In genomic region chr14:34670256-34670655, GRCm38 (mm10) we compare ENCODE assay signal across 26 mouse cellular contexts. TPM values are rescaled to one million over a fixed set of nuclear protein-coding genes. Genes with fewer than 3 reads are reported as not detected.
DNase-seq lines count a peak whose midpoint lies in the region; ATAC-seq lines count a peak whose summit lies in the region.
"Had no signal": no experiment of that assay in that cellular context is flagged by ENCODE, and none has a peak within 500 bp of the region (broad histone marks: within the 10 kb centered on the region; RNA-seq: fewer than 3 reads in every experiment).

No protein-coding gene starts in this region.

- DNase-seq in heart, adult 11 months: peak; percentile 34
- no peak for DNase-seq in heart, postnatal 25 days (ENCODE audit: low spot score)
- peak; percentile 61 for DNase-seq in CD4-positive helper T cell, adult 2 months (ENCODE audit: low read depth, low spot score)
- peak; percentile 60 for DNase-seq in naive thymus-derived CD4-positive, alpha-beta T cell, adult 2 months (ENCODE audit: low read depth)
- DNase-seq in midbrain, embryonic 11.5 days (ENCODE audit: low spot score, missing footprints): no peak
- DNase-seq: adrenal gland, adult 8-10 months; cerebellum, adult 8-10 months; cerebellum, postnatal 25 days; gastrocnemius, postnatal 14 days; heart, postnatal 36 days; kidney, adult 18-20 months; kidney, postnatal 25 days; lung, postnatal 36 days; right cerebral cortex, postnatal 25 days had no signal

- no peak overlapping the region for H3K27ac ChIP-seq in midbrain, embryonic 11.5 days (ENCODE audit: low read depth, low read length)
- H3K27ac ChIP-seq: forebrain, embryonic 13.5 days; heart, embryonic 10.5 days; heart, embryonic 15.5 days; hindbrain, embryonic 12.5 days; hindbrain, postnatal 0 days; kidney, embryonic 15.5 days; limb, embryonic 12.5 days; liver, embryonic 14.5 days; lung, embryonic 15.5 days; midbrain, embryonic 12.5 days had no signal

- no peaks in the 10 kb centered on the region for H3K27me3 ChIP-seq in midbrain, embryonic 11.5 days (ENCODE audit: control insufficient read depth, insufficient read depth, low read length)
- H3K27me3 ChIP-seq: forebrain, embryonic 13.5 days; heart, embryonic 15.5 days; hindbrain, embryonic 12.5 days; kidney, embryonic 15.5 days; lung, embryonic 15.5 days had no signal

- no peak overlapping the region for H3K4me3 ChIP-seq in midbrain, embryonic 11.5 days (ENCODE audit: low read depth, low read length)
- H3K4me3 ChIP-seq: forebrain, embryonic 13.5 days; heart, embryonic 10.5 days; heart, embryonic 15.5 days; hindbrain, embryonic 12.5 days; kidney, embryonic 15.5 days; limb, embryonic 12.5 days; lung, embryonic 15.5 days; midbrain, embryonic 12.5 days had no signal

- H3K36me3 ChIP-seq in midbrain, embryonic 11.5 days (ENCODE audit: control insufficient read depth, insufficient read depth, low read length): no peaks in the 10 kb centered on the region
- H3K36me3 ChIP-seq: heart, embryonic 10.5 days; heart, embryonic 15.5 days; hindbrain, embryonic 12.5 days; kidney, embryonic 15.5 days; limb, embryonic 12.5 days; lung, embryonic 15.5 days; midbrain, embryonic 12.5 days had no signal

- H3K9ac ChIP-seq in midbrain, embryonic 11.5 days (ENCODE audit: low read length): no peak overlapping the region
- H3K9ac ChIP-seq: forebrain, embryonic 13.5 days; heart, embryonic 15.5 days; hindbrain, embryonic 12.5 days; kidney, embryonic 15.5 days; limb, embryonic 12.5 days; liver, embryonic 14.5 days; lung, embryonic 15.5 days; midbrain, embryonic 12.5 days had no signal

- H3K4me1 ChIP-seq in midbrain, embryonic 11.5 days (ENCODE audit: control insufficient read depth, insufficient read depth, low read length): peaks cover 8% of the 10 kb centered on the region

- intact Hi-C loops in heart, postnatal 25 days (cut with DNase I): no loop called here

- 73% methylated on average over 2 of the region's 2 CpGs for WGBS in midbrain, embryonic 11.5 days

- no peak overlapping the region for H3K4me2 ChIP-seq in midbrain, embryonic 11.5 days
- H3K4me2 ChIP-seq: forebrain, embryonic 13.5 days; heart, embryonic 15.5 days; hindbrain, embryonic 12.5 days; kidney, embryonic 15.5 days; limb, embryonic 12.5 days; lung, embryonic 15.5 days; midbrain, embryonic 12.5 days had no signal

- ATAC-seq in activated CD4-positive, CD25-positive, alpha-beta regulatory T cell, adult 4 months: peak; percentile 4
- ATAC-seq in cerebellum, adult (ENCODE audit: insufficient number of reproducible peaks, low FRiP score, low TSS enrichment): no peak
- ATAC-seq in midbrain, embryonic 11.5 days (ENCODE audit: low FRiP score): no peak
- ATAC-seq: forebrain, embryonic 13.5 days; hindbrain, postnatal 0 days had no signal

- no peaks in the 10 kb centered on the region for H3K9me3 ChIP-seq in midbrain, embryonic 11.5 days (ENCODE audit: control insufficient read depth, low read length)
- H3K9me3 ChIP-seq: forebrain, embryonic 13.5 days; heart, embryonic 10.5 days; heart, embryonic 15.5 days; hindbrain, embryonic 12.5 days; kidney, embryonic 15.5 days; limb, embryonic 12.5 days; lung, embryonic 15.5 days; midbrain, embryonic 12.5 days had no signal

RNA-seq across cellular contexts. Expression of gene Wapl, which starts 3.5 kb away (rescaled TPM):
- total RNA-seq in heart, postnatal 25 days (2021): 10 to 100 TPM; 32.8 to 36.0 TPM
- 10 to 100 TPM; 45.6 to 50.6 TPM for polyA plus RNA-seq in activated CD4-positive, CD25-positive, alpha-beta regulatory T cell, adult 4 months (2017; shearing (Covaris generic))
- polyA plus RNA-seq in midbrain, embryonic 11.5 days (2014; fragmentation: Nextera tagmentation; extraction: Ambion mirVana): 36.7 and 38.1 TPM in 2 replicates

Comparison
In these comparisons a context has a peak if more than half of its experiments do, and no peak if none do; other contexts are left out.
1. DNase-seq: peak in heart, adult 11 months (single experiment), CD4-positive helper T cell, adult 2 months (single experiment) and naive thymus-derived CD4-positive, alpha-beta T cell, adult 2 months (single experiment); none in heart, postnatal 25 days (single experiment) and midbrain, embryonic 11.5 days (single experiment).